Mouse (Mus musculus) limb, embryonic 12.5 days (tissue): Measurements from ENCODE around the gene Gm973. TPM values are rescaled to one million over a fixed set of nuclear protein-coding genes. Genes with fewer than 3 reads are reported as not detected.

Experiments
- ATAC-seq: fragments of 200-750 bp; cut with Nextera tagmentation; 2 replicates; pipeline ENCODE4 v1.8.0; 2017; ENCODE audit warnings: low read depth, moderate TSS enrichment; ENCODE audit not compliant: insufficient number of reproducible peaks, insufficient read depth, low FRiP score, low TSS enrichment
- H3K27ac ChIP-seq: fragments of 300-500 bp; sonication (generic); 2 replicates; pipeline ENCODE4 v1.5.1; 2016; ENCODE audit warnings: mild to moderate bottlenecking, moderate library complexity
- H3K27me3 ChIP-seq: fragments of 300-500 bp; sonication (generic); 2 replicates; pipeline ENCODE4 v1.6.1; 2016; ENCODE audit warnings: mild to moderate bottlenecking, moderate library complexity
- H3K36me3 ChIP-seq: fragments of 300-500 bp; sonication (generic); 2 replicates; pipeline ENCODE4 v1.6.1; 2016; ENCODE audit warnings: mild to moderate bottlenecking, moderate library complexity
- H3K4me1 ChIP-seq: fragments of 300-500 bp; sonication (generic); replicated peaks from 2 replicates; pipeline ENCODE4 v1.6.1; 2016
- H3K4me2 ChIP-seq: fragments of 300-500 bp; sonication (generic); 2 replicates; pipeline ENCODE4 v1.6.1; 2016; ENCODE audit warnings: mild to moderate bottlenecking, moderate library complexity
- H3K4me3 ChIP-seq: fragments of 300-500 bp; sonication (generic); replicated peaks from 2 replicates; pipeline ENCODE4 v1.5.1; 2016; ENCODE audit warnings: mild to moderate bottlenecking
- H3K9ac ChIP-seq: fragments of 300-500 bp; sonication (generic); replicated peaks from 2 replicates; pipeline ENCODE4 v1.6.1; 2016; ENCODE audit warnings: mild to moderate bottlenecking, moderate library complexity
- H3K9me3 ChIP-seq: fragments of 300-500 bp; sonication (generic); 2 replicates; pipeline ENCODE4 v1.6.1; 2016; ENCODE audit warnings: mild to moderate bottlenecking, moderate library complexity
- WGBS: fragments of 180-500 bp; shearing (Covaris S2); methylation state at CpG from one replicate; pipeline ENCODE4 v1.1.7; 2016; 5-methylcytosine and 5-hydroxymethylcytosine counted together
- polyA plus RNA-seq: library from polyadenylated mRNA; unstranded; fragments of >200 nt; fragmentation: Nextera tagmentation; extraction: Ambion mirVana; gene quantifications from 2 replicates; pipeline ENCODE4 v1.2.1, GENCODE M21; 2016

Gene Gm973
- polyA plus RNA-seq, 1 experiment from 2014 or later, result 1.1 TPM

DNA sequence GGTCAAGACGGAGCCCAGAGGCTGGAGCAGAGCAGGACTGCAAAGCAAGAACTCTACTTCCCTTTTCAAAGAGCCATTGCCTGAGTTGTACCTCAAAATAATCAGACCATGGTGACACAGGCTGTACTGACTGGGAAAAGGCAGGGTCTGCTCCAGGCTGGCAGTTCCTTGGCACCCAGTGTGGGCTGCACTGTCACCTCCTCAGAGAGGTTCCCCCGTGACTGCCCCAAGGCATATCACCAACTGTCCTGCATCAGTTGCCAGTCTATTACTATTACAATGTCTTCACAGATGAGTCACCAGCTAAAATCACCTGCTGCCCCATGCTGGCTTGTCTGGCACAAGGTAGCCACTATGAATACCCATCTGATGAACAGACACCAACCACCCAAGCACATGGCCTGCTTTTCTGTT is 77.6 kb downstream of the Gm973 start:
- no peak for ATAC-seq
- WGBS, result 68% methylated on average over 2 of the region's 2 CpGs
- Histone ChIP-seq H3K4me3 (no peak overlapping the region), H3K4me1 (peaks cover 33% of the 10 kb centered on the region), H3K27ac (no peak overlapping the region), H3K9ac (no peak overlapping the region), H3K9me3 (no peaks in the 10 kb centered on the region), H3K4me2 (no peak overlapping the region), H3K27me3 (peaks cover 39% of the 10 kb centered on the region), H3K36me3 (no peaks in the 10 kb centered on the region)

DNA sequence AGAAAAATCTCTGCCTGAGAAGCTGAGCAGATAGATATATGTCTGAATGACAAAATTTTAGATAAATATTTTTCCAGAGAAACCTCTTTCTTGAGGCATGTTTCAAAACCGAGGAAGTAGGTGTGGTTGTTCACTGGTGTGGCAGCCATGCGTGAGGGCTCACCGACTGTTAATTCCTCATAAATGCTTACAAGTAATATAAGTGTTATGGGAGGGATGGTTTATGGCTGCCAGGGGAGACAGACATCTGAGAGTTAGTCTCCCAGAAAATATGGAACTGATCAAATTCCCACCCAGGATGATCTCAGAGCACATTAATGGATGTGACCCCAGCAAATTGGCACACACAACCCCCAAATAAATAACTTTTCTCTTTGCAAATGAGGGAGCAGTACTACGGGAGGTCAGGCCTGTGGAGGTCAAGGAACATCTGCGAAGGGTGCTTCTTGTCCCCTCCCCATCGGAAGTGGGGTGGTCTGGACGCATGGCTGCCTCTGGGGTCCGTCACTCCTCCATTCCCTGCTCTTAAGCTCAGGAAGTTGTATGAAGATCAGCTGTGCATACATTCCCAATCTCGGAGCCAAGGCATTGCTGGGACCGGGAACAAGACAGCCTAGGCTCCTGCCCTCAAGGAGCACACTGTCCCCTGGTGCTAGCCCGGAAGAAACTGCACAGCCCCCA is 78.7 kb downstream of the Gm973 start:
- ATAC-seq, result no peak
- Histone ChIP-seq H3K4me2 (no peak overlapping the region), H3K36me3 (no peaks in the 10 kb centered on the region), H3K9me3 (no peaks in the 10 kb centered on the region), H3K4me1 (peaks cover 33% of the 10 kb centered on the region), H3K27me3 (peaks cover 39% of the 10 kb centered on the region), H3K9ac (no peak overlapping the region), H3K27ac (no peak overlapping the region), H3K4me3 (no peak overlapping the region)
- WGBS, result 44% methylated on average over 11 of the region's 11 CpGs

DNA sequence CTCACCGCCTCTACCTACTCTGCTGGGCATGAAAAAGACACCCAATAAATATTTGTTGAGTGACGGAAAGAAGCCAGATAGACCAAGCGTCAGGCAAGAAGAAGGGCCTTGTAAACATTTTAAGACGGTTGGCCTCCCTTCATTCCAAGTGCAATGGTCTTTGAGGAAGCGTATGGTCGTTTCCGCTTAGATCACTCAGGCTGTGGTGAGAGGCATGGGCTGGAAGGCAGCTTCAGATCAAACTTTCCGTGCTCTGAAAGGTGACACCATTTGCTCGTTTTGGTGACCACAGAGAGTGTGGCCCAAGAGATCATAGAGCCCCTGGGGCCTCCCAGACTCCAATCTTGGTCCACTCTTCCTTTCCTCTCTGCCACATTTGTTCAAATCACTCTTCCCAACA is 79.5 kb downstream of the Gm973 start:
- H3K4me1 ChIP-seq, result peaks cover 24% of the 10 kb centered on the region
- peaks cover 39% of the 10 kb centered on the region for H3K27me3 ChIP-seq
- 42% methylated on average over 9 of the region's 9 CpGs for WGBS
- H3K9ac ChIP-seq, result no peak overlapping the region
- no peaks in the 10 kb centered on the region for H3K36me3 ChIP-seq
- H3K4me2 ChIP-seq, result no peak overlapping the region
- no peak for ATAC-seq
- no peak overlapping the region for H3K27ac ChIP-seq
- H3K9me3 ChIP-seq, result no peaks in the 10 kb centered on the region
- no peak overlapping the region for H3K4me3 ChIP-seq

DNA sequence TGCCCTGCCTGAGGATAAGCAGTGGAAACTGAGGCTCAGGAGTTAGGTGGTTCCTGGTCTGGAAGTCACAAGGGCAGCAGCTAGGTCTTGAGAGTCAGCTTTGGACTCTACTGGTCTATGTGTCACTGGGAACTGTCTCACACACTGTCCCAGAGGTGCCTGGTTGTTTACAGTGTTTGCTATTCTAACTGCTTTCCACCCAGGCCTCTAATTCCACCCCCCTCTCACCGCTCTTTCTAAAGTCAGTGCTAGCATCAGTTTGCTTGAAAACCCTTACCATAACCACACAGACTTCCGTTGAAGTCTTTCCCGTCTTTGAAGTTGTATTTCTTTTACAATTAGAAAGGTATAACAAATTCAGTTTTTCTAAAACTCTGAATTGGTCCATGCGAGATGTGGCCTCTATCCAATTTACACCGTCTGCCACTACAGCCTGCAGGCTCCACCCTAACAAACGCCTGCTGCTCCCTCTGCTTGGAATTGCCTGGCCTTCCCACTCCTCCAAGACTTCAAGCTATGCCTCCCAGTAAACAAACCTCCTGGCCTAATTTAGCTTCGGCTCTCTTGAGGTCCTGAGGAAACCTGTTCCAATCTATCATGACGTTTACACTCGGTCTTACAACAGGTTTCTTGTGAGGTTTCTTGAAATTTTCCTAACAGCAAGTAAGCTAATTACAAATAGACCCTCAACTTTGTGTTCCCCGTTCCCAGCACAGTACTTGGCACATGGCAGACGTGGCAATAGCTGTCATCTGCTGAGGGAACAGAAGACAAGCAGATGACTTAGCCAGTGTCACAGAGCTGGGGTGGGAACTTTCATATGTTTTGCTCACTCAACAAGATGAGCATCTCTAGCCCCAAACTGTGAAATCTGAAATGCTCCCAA is 86.7 kb downstream of the Gm973 start:
- no peak for ATAC-seq

DNA sequence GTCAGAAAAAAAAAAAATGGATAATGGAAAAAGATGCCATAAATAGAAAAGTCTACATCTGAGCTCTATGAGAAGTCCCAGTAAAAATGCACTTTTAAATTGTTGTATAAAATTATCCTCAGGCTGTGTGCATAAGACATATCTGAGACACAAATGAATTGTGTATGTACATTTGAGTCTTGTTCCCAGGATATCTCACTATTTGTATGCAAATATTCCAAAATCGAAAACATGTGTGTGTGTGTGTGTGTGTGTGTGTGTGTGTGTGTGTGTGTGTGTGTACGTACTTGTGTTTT is 87.3 kb downstream of the Gm973 start:
- Histone ChIP-seq H3K4me3 (no peak overlapping the region), H3K36me3 (no peaks in the 10 kb centered on the region), H3K27me3 (no peaks in the 10 kb centered on the region), H3K9ac (no peak overlapping the region), H3K27ac (no peak overlapping the region), H3K4me2 (no peak overlapping the region), H3K9me3 (no peaks in the 10 kb centered on the region), H3K4me1 (peaks cover 5% of the 10 kb centered on the region; the same call in 1 of the 2 replicates)
- 96% methylated on average over 2 of the region's 2 CpGs for WGBS
- ATAC-seq, result no peak

More for the DNA sequence above, 86.7 kb downstream of the Gm973 start:
- H3K4me1 ChIP-seq, result peaks cover 5% of the 10 kb centered on the region; the same call in 1 of the 2 replicates
- no peak overlapping the region for H3K27ac ChIP-seq
- no peak overlapping the region for H3K9ac ChIP-seq
- no peak overlapping the region for H3K4me3 ChIP-seq
- no peaks in the 10 kb centered on the region for H3K36me3 ChIP-seq
- H3K4me2 ChIP-seq, result no peak overlapping the region
- H3K27me3 ChIP-seq, result peaks cover 3% of the 10 kb centered on the region; the same call in 1 of the 2 replicates
- no peaks in the 10 kb centered on the region for H3K9me3 ChIP-seq
- WGBS, result 31% methylated on average over 11 of the region's 11 CpGs

DNA sequence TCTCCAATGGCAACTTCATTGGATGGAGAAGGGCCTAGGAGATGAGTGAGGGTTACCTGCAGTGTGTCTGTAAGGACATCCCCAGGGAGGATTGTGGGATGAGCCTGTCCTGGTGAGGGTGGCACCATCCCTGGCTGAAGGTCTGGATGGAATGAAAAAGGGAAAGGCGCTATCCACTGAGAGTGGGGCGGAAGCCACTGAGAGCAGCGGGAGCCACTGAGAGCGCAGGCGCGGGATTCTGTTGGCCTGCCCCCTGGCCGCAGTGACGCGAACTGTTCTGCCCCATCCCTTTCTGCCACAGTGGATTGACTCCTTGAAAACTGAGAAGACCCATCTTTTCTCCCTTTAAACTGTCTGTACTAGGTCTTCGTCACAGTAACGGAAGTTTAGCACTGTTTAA is 87.8 kb downstream of the Gm973 start:
- no peak overlapping the region for H3K27ac ChIP-seq
- no peaks in the 10 kb centered on the region for H3K27me3 ChIP-seq
- no peaks in the 10 kb centered on the region for H3K9me3 ChIP-seq
- ATAC-seq, result no peak
- peaks cover 5% of the 10 kb centered on the region; the same call in 1 of the 2 replicates for H3K4me1 ChIP-seq
- H3K4me3 ChIP-seq, result no peak overlapping the region
- peak overlapping the region; percentile 34 for H3K4me2 ChIP-seq
- WGBS, result 11% methylated on average over 11 of the region's 11 CpGs
- no peak overlapping the region for H3K9ac ChIP-seq
- no peaks in the 10 kb centered on the region for H3K36me3 ChIP-seq

DNA sequence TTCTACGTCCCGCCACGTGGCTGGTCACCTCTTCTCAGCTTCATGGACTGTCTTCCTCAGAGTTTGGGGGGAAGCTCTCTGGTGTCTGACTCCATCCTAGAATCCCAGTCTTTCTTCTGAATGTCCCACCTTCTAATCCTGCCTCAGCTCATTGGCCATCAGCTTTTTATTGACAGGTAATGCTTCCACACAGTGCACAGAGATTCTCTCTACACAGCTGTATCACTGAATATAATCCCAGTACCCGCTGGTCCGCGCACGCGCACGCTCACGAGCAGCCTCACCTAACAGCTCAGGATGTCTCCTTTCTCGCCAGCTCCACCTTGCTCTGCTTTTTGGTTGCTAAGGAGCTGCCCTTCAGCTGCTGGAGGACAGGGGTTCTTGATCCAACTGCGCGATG is 90.4 kb downstream of the Gm973 start:
- Histone ChIP-seq H3K4me1 (peaks cover 5% of the 10 kb centered on the region; the same call in 1 of the 2 replicates), H3K27ac (no peak overlapping the region), H3K9me3 (no peaks in the 10 kb centered on the region), H3K36me3 (no peaks in the 10 kb centered on the region), H3K27me3 (no peaks in the 10 kb centered on the region), H3K9ac (no peak overlapping the region), H3K4me2 (no peak overlapping the region), H3K4me3 (no peak overlapping the region)
- no peak for ATAC-seq
- 91% methylated on average over 13 of the region's 13 CpGs for WGBS

DNA sequence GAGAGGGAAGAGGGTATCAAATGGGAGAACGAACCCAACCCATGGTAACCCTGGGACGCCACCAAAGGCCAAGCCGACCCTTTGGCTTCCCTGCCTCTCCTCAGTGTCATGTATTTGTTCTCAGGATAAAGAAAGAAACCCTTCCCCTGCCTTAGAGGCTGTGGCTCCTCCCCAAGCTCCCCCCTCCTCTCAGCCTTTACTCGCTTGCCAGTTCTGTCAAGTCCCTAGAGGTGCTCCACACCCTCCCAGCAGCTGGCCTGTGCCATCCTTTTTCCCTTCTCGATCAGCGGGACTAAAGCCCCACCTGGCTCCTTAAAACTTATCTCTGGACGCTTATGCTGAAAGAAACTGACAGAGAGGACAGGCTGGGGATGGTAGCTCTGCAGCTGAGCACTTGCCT is 91.0 kb downstream of the Gm973 start:
- no peaks in the 10 kb centered on the region for H3K9me3 ChIP-seq
- no peaks in the 10 kb centered on the region for H3K27me3 ChIP-seq
- H3K4me3 ChIP-seq, result no peak overlapping the region
- no peak overlapping the region for H3K9ac ChIP-seq
- ATAC-seq, result no peak
- no peaks in the 10 kb centered on the region for H3K36me3 ChIP-seq
- peaks cover 5% of the 10 kb centered on the region; the same call in 1 of the 2 replicates for H3K4me1 ChIP-seq
- H3K4me2 ChIP-seq, result no peak overlapping the region
- 70% methylated on average over 7 of the region's 7 CpGs for WGBS
- H3K27ac ChIP-seq, result no peak overlapping the region

DNA sequence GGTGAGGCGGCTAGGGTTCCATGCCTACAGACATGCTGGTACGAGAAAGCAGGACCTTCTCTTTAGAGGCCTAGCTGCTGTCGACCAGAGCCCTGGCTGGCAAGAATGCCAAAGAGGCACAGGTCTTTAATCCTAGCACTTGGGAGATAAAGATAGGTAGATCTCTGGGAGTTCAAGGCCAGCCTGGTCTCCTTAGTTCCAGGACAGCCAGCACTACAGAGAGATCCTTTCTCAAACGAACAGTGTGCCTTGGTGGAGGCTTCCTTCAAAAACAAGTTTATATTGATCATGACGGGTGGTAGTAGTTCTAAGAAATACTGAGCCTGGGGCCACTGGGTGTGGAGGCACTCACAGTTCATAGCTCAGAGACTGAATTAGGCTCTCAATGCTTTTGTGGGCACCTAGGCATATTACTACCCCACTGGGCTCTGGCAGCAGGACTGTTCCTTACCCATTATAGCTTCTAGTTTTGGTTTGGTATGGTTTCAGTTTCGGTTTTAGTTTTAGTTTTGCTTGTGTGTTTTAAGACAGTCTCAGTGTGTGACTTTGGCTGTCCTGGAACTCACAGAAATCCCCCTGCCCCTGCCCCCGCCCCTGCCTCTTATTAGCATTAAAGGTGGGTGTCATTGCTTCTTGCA is 92.2 kb downstream of the Gm973 start:
- no peaks in the 10 kb centered on the region for H3K9me3 ChIP-seq
- H3K4me3 ChIP-seq, result no peak overlapping the region
- H3K4me2 ChIP-seq, result no peak overlapping the region
- H3K27me3 ChIP-seq, result no peaks in the 10 kb centered on the region
- 84% methylated on average over 7 of the region's 7 CpGs for WGBS
- H3K27ac ChIP-seq, result no peak overlapping the region
- H3K36me3 ChIP-seq, result no peaks in the 10 kb centered on the region
- ATAC-seq, result no peak
- H3K4me1 ChIP-seq, result peaks cover 5% of the 10 kb centered on the region; the same call in 1 of the 2 replicates
- no peak overlapping the region for H3K9ac ChIP-seq

DNA sequence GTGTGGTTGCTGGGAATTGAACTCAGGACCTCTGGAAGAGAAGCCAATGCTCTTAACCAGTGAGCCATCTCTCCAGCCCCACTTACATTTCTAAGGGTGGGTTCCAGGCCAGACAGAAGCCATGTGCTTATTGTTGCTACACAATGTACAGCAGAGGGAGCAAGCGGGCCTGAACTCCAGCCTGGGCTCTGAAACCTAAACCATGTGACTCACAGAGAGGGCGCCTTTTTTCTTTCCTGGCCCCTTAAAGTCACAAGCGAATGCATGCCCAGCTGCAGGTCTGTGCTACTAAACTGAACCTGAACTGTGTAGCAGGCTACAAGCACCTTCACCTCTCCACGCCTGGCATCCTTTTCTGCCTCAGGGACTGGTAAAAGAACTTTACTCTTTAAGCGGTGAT is 92.9 kb downstream of the Gm973 start:
- Histone ChIP-seq H3K36me3 (no peaks in the 10 kb centered on the region), H3K27ac (no peak overlapping the region), H3K4me2 (no peak overlapping the region), H3K9me3 (no peaks in the 10 kb centered on the region), H3K27me3 (no peaks in the 10 kb centered on the region), H3K4me1 (peaks cover 2% of the 10 kb centered on the region; the same call in 1 of the 2 replicates), H3K9ac (no peak overlapping the region), H3K4me3 (no peak overlapping the region)
- ATAC-seq, result no peak
- 58% methylated on average over 5 of the region's 5 CpGs for whole genome bisulfite sequencing

DNA sequence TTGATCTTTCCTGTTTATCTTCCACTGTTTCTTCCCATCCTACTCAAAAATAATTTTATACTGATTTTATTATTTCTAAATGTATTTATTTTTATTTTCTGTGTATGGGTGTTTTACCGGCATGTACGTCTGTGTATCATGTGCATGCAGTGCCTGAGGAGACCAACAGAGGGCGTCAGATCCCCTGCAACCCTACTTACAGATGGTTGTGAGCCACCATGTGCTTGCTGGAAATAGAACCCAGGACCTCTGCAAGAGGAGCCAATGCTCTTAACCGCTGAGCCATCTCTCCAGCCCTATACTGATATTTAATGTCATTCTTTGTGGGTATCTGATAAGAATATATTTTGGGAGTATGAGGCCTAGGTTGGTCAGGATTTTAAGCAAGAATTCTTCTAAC is 93.4 kb downstream of the Gm973 start:
- Histone ChIP-seq H3K4me2 (no peak overlapping the region), H3K9ac (no peak overlapping the region), H3K4me3 (no peak overlapping the region), H3K9me3 (no peaks in the 10 kb centered on the region), H3K27me3 (no peaks in the 10 kb centered on the region), H3K36me3 (no peaks in the 10 kb centered on the region), H3K4me1 (no peaks in the 10 kb centered on the region), H3K27ac (0 out of 2 replicates have a peak overlapping the region, but pooled peaks have one; percentile 46)
- 85% methylated on average over 4 of the region's 4 CpGs for WGBS
- ATAC-seq, result no peak
